Mouse (Mus musculus): ENCODE data around the gene Gjb2. TPM values are rescaled to one million over a fixed set of nuclear protein-coding genes. Genes with fewer than 3 reads are reported as not detected.
A peak's percentile ranks its signal among the peaks of the same experiment; 100 is the strongest.
"Not testable (repeated sequence)": the region's sequence is repeated elsewhere in the genome, so short reads cannot be mapped to it uniquely, and the experiment has no call there.

Gene Gjb2
- polyA plus RNA-seq, 1 experiment from 2014 or later = 5.1 TPM

GRCm38 (mm10) chr14:57060052-57060451 is 44.5 kb downstream of the Gjb2 start:
- Histone ChIP-seq H3K4me1 (peaks cover 19% of the 10 kb centered on the region), H3K27me3 (peaks cover 43% of the 10 kb centered on the region)
- H3K27ac ChIP-seq; H3K36me3 ChIP-seq; H3K9ac ChIP-seq; H3K4me3 ChIP-seq (replicated peaks); ATAC-seq (replicated peaks; ENCODE audit: low FRiP score); H3K4me2 ChIP-seq; H3K9me3 ChIP-seq (replicated peaks): not testable (repeated sequence)
- 0% methylated on average over 1 of the region's 1 CpGs for WGBS

- Histone ChIP-seq H3K27me3 (peaks cover 53% of the 10 kb centered on the region), H3K4me1 (peaks cover 19% of the 10 kb centered on the region), H3K27ac (no peak within 1 kb of the TSS), H3K9ac (peak within 1 kb of the TSS; percentile 27), H3K36me3 (no peaks in the 10 kb centered on the region), H3K9me3 (replicated peaks) (no peaks in the 10 kb centered on the region), H3K4me3 (replicated peaks) (peak within 1 kb of the TSS; percentile 55), H3K4me2 (peak within 1 kb of the TSS; percentile 98)
- WGBS = 1% methylated on average over 70 of the region's 79 CpGs
- peak; percentile 79 for ATAC-seq (replicated peaks; ENCODE audit: low FRiP score)
These were observed 46.8 kb downstream of the Gjb2 start, which contains the start of gene Gja3 for GRCm38 (mm10) chr14:57057563-57058321. Gene Gja3, minus strand, starts transcription at chr14:57058100.

GRCm38 (mm10) chr14:57057204-57057562 is 47.3 kb downstream of the Gjb2 start:
- Histone ChIP-seq H3K4me2 (peak overlapping the region; percentile 98), H3K36me3 (no peaks in the 10 kb centered on the region), H3K4me3 (replicated peaks) (peak overlapping the region; percentile 55), H3K9me3 (replicated peaks) (no peaks in the 10 kb centered on the region), H3K27me3 (peaks cover 53% of the 10 kb centered on the region), H3K9ac (peak overlapping the region; percentile 27), H3K4me1 (peaks cover 19% of the 10 kb centered on the region), H3K27ac (no peak overlapping the region)
- no peak for ATAC-seq (replicated peaks; ENCODE audit: low FRiP score)
- WGBS = 3% methylated on average over 19 of the region's 19 CpGs

- Histone ChIP-seq H3K9me3 (replicated peaks) (no peaks in the 10 kb centered on the region), H3K4me2 (no peak overlapping the region), H3K4me3 (replicated peaks) (no peak overlapping the region), H3K4me1 (peaks cover 14% of the 10 kb centered on the region), H3K36me3 (no peaks in the 10 kb centered on the region), H3K27me3 (peaks cover 35% of the 10 kb centered on the region), H3K27ac (no peak overlapping the region), H3K9ac (no peak overlapping the region)
- 68% methylated on average over 6 of the region's 6 CpGs for whole genome bisulfite sequencing
- ATAC-seq (replicated peaks; ENCODE audit: low FRiP score) = no peak
These were observed 51.8 kb downstream of the Gjb2 start for GRCm38 (mm10) chr14:57052713-57053112.

Other genes starting within 250 kb of the Gjb2 start
- 47.3 and 48.3 TPM in 2 replicates for gene Zmym2, start 218.0 kb downstream of the Gjb2 start, polyA plus RNA-seq (2015; fragmentation: Nextera tagmentation; extraction: Ambion mirVana)
- 13.1 and 15.1 TPM in 2 replicates for gene Gja3, start 46.6 kb downstream of the Gjb2 start, polyA plus RNA-seq (2015; fragmentation: Nextera tagmentation; extraction: Ambion mirVana)
- not detected in 2 replicates for gene Gm4491, start 11.2 kb upstream of the Gjb2 start, polyA plus RNA-seq (2015; fragmentation: Nextera tagmentation; extraction: Ambion mirVana)
- gene Gjb6, start 28.9 kb upstream of the Gjb2 start, polyA plus RNA-seq (2015; fragmentation: Nextera tagmentation; extraction: Ambion mirVana) = 0.44 and 0.52 TPM in 2 replicates